Mouse (Mus musculus) heart, adult 2 months (tissue): ENCODE measurements around the gene Echdc3.

Source experiments
- CTCF ChIP-seq: fragments of 200-600 bp; IDR thresholded peaks from 2 replicates; pipeline ENCODE4 v1.8.1; 2022; ENCODE audit warnings: antibody characterized with exemption, mild to moderate bottlenecking, moderate library complexity
- POLR2A ChIP-seq: fragments of 200-500 bp; IDR thresholded peaks from 2 replicates; pipeline ENCODE4 v1.6.1; 2011; ENCODE audit warnings: mild to moderate bottlenecking, low read depth, low read length, control low read depth; ENCODE audit not compliant: insufficient read depth

DNA sequence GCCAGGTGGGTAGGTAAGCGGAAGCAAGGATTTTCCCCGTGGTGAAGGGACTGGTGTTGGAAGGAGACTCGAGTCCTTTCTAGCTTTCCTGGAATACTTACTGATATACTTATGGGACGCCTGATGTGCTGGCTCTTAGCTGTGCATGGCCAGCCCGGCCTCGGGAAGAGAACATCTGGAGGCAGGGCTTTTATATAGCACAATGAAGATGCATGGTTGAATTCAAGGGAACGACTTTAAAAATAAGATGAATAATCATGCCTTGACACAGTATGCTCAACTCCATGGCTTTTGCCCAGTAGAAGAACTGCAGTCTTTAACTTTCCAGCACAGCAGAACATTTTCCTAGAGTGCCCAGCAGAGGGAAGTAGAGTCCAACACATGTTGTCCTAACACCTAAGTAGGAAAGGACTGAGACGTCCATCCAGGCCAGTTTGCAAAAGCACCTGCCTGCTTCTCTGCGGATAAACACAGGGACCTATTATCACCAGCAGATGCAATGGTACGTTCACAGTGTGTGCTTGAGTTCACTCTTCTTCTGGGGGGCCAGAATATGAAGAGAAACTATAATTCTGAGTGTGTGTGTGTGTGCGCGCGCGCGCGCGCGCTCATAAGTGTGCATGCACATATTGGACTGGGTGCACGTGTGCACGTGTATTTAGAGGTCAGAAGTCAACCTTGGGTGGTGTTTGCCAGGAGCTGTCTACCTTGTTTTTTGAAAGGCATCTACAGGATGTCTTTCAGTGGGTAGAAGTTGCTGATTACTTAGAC, 19.8 kb downstream of the Echdc3 start:
- TF ChIP-seq POLR2A: no peak
- TF ChIP-seq CTCF: peak; percentile 80
